Mouse (Mus musculus): ENCODE data around the gene Comp. TPM values are rescaled to one million over a fixed set of nuclear protein-coding genes. Genes with fewer than 3 reads are reported as not detected.
A peak's percentile ranks its signal among the peaks of the same experiment; 100 is the strongest.

The Comp gene
- polyA plus RNA-seq, 1 experiment from 2014 or later, result 0.42 TPM

DNA sequence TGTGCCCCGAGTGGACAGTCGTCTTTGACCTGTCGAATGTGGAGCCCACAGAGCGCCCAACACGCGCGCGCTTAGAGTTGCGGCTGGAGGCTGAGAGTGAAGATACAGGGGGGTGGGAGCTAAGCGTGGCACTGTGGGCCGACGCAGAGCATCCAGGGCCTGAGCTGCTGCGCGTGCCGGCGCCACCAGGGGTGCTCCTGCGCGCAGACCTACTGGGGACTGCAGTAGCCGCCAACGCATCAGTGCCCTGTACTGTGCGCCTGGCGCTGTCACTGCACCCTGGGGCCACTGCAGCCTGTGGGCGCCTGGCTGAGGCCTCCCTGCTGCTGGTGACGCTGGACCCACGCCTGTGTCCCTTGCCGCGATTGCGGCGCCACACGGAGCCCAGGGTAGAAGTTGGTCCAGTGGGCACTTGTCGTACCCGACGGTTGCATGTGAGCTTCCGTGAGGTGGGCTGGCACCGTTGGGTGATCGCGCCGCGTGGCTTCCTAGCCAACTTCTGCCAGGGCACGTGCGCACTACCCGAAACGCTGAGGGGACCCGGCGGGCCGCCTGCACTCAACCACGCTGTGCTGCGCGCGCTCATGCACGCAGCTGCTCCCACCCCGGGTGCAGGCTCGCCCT, 42.5 kb upstream of the Comp start:
- Histone ChIP-seq H3K9ac (ENCODE audit: low read length) (no peak overlapping the region), H3K27ac (replicated peaks) (no peak overlapping the region), H3K9me3 (ENCODE audit: control insufficient read depth, low read length) (no peaks in the 10 kb centered on the region), H3K36me3 (ENCODE audit: control insufficient read depth, insufficient read depth, low read length) (peaks cover 30% of the 10 kb centered on the region), H3K27me3 (ENCODE audit: control insufficient read depth, insufficient read depth, low read length) (no peaks in the 10 kb centered on the region), H3K4me1 (replicated peaks; ENCODE audit: control insufficient read depth, insufficient read depth) (no peaks in the 10 kb centered on the region), H3K4me2 (replicated peaks; ENCODE audit: low read depth) (no peak overlapping the region), H3K4me3 (ENCODE audit: low read depth, low read length) (no peak overlapping the region)
- DNase-seq (ENCODE audit: low spot score) (peak; percentile 65), ATAC-seq (ENCODE audit: low FRiP score, low TSS enrichment) (peak; percentile 64)
- TF ChIP-seq CTCF (IDR thresholded peaks at IDR 0.05; ENCODE audit: low read depth) (peak; percentile 62), EP300 (optimal IDR thresholded peaks at IDR 0.05) (no peak)
- WGBS, result 50% methylated on average over 53 of the region's 53 CpGs

DNA sequence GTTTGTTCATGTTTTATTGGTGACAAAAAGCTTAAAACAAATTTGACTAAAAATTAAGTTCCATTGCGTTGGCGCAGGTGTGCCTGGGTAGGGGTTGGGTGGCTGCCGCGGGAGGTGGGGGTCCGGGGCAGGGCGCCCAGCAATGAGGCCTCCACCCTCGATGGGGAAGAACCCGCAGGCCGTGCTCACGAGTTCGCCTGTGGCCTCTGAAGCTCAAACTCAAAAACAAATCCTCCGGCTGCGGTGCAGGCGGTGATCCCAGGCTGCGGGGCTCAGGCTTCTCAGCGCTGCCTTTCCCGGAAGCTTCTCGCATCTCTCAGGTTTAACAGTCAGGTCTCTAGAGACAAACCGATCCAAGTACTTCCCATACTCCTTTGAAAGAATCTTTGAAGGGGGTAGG, 41.8 kb upstream of the Comp start:
- Histone ChIP-seq H3K27me3 (ENCODE audit: control insufficient read depth, insufficient read depth, low read length) (no peaks in the 10 kb centered on the region), H3K9ac (ENCODE audit: low read length) (no peak overlapping the region), H3K4me1 (replicated peaks; ENCODE audit: control insufficient read depth, insufficient read depth) (no peaks in the 10 kb centered on the region), H3K4me2 (replicated peaks; ENCODE audit: low read depth) (no peak overlapping the region), H3K36me3 (ENCODE audit: control insufficient read depth, insufficient read depth, low read length) (peaks cover 36% of the 10 kb centered on the region), H3K9me3 (ENCODE audit: control insufficient read depth, low read length) (no peaks in the 10 kb centered on the region), H3K4me3 (ENCODE audit: low read depth, low read length) (no peak overlapping the region), H3K27ac (replicated peaks) (no peak overlapping the region)
- no peak for ATAC-seq (ENCODE audit: low FRiP score, low TSS enrichment)
- no peak for DNase-seq (ENCODE audit: low spot score)
- TF ChIP-seq CTCF (IDR thresholded peaks at IDR 0.05; ENCODE audit: low read depth), result no peak
- TF ChIP-seq EP300 (optimal IDR thresholded peaks at IDR 0.05), result no peak
- WGBS, result 86% methylated on average over 19 of the region's 19 CpGs

GRCm38 (mm10) chr8:70332070-70332877, 41.1 kb upstream of the Comp start:
- H3K4me2 ChIP-seq (replicated peaks; ENCODE audit: low read depth), result no peak overlapping the region
- no peaks in the 10 kb centered on the region for H3K9me3 ChIP-seq (ENCODE audit: control insufficient read depth, low read length)
- H3K4me1 ChIP-seq (replicated peaks; ENCODE audit: control insufficient read depth, insufficient read depth), result no peaks in the 10 kb centered on the region
- peak; percentile 79 for ATAC-seq (ENCODE audit: low FRiP score, low TSS enrichment)
- H3K27ac ChIP-seq (replicated peaks), result no peak overlapping the region
- H3K27me3 ChIP-seq (ENCODE audit: control insufficient read depth, insufficient read depth, low read length), result no peaks in the 10 kb centered on the region
- H3K9ac ChIP-seq (ENCODE audit: low read length), result no peak overlapping the region
- H3K36me3 ChIP-seq (ENCODE audit: control insufficient read depth, insufficient read depth, low read length), result peaks cover 42% of the 10 kb centered on the region
- no peak overlapping the region for H3K4me3 ChIP-seq (ENCODE audit: low read depth, low read length)
- peak; percentile 80 for DNase-seq (ENCODE audit: low spot score)
- WGBS, result 33% methylated on average over 40 of the region's 41 CpGs
- TF ChIP-seq EP300 (optimal IDR thresholded peaks at IDR 0.05) (no peak), CTCF (IDR thresholded peaks at IDR 0.05; ENCODE audit: low read depth) (peak; percentile 85)

- H3K27ac ChIP-seq (replicated peaks), result no peak overlapping the region
- ATAC-seq (ENCODE audit: low FRiP score, low TSS enrichment) (no peak), DNase-seq (ENCODE audit: low spot score) (no peak)
- H3K4me2 ChIP-seq (replicated peaks; ENCODE audit: low read depth), result no peak overlapping the region
- 95% methylated on average over 6 of the region's 6 CpGs for WGBS
- H3K9ac ChIP-seq (ENCODE audit: low read length), result no peak overlapping the region
- H3K4me1 ChIP-seq (replicated peaks; ENCODE audit: control insufficient read depth, insufficient read depth), result no peaks in the 10 kb centered on the region
- no peaks in the 10 kb centered on the region for H3K27me3 ChIP-seq (ENCODE audit: control insufficient read depth, insufficient read depth, low read length)
- no peak overlapping the region for H3K4me3 ChIP-seq (ENCODE audit: low read depth, low read length)
- TF ChIP-seq CTCF (IDR thresholded peaks at IDR 0.05; ENCODE audit: low read depth) (no peak), EP300 (optimal IDR thresholded peaks at IDR 0.05) (no peak)
- no peaks in the 10 kb centered on the region for H3K9me3 ChIP-seq (ENCODE audit: control insufficient read depth, low read length)
- H3K36me3 ChIP-seq (ENCODE audit: control insufficient read depth, insufficient read depth, low read length), result peaks cover 48% of the 10 kb centered on the region
Measured at GRCm38 (mm10) chr8:70332878-70333202, 40.5 kb upstream of the Comp start.

- H3K9ac ChIP-seq (ENCODE audit: low read length), result no peak overlapping the region
- DNase-seq (ENCODE audit: low spot score) (no peak), ATAC-seq (ENCODE audit: low FRiP score, low TSS enrichment) (no peak)
- no peak overlapping the region for H3K27ac ChIP-seq (replicated peaks)
- no peak overlapping the region for H3K4me2 ChIP-seq (replicated peaks; ENCODE audit: low read depth)
- peaks cover 72% of the 10 kb centered on the region for H3K36me3 ChIP-seq (ENCODE audit: control insufficient read depth, insufficient read depth, low read length)
- TF ChIP-seq EP300 (optimal IDR thresholded peaks at IDR 0.05), result no peak
- TF ChIP-seq CTCF (IDR thresholded peaks at IDR 0.05; ENCODE audit: low read depth), result no peak
- 86% methylated on average over 7 of the region's 7 CpGs for WGBS
- H3K27me3 ChIP-seq (ENCODE audit: control insufficient read depth, insufficient read depth, low read length), result no peaks in the 10 kb centered on the region
- H3K9me3 ChIP-seq (ENCODE audit: control insufficient read depth, low read length), result no peaks in the 10 kb centered on the region
- no peak overlapping the region for H3K4me3 ChIP-seq (ENCODE audit: low read depth, low read length)
- no peaks in the 10 kb centered on the region for H3K4me1 ChIP-seq (replicated peaks; ENCODE audit: control insufficient read depth, insufficient read depth)
Measured at GRCm38 (mm10) chr8:70338931-70339330, 34.4 kb upstream of the Comp start.

DNA sequence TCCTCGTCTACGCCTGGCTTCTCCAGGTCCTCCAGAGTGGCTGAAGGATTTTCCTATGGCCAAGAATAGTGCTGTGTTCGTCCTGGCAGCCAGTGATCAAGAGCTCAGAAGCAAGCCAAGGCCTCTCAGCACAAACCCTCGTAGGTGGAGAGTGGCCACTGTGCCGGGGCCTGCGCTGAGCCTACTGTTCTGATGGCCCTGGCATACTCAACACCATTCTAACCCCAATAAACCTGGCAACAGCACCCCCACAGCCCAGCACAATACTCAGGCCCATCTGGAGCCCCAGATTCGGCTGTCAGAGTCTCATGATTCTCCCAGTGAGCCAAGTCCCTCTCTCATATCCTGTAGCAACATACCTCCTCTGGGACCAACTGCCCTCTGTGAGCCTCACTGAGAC, 32.7 kb upstream of the Comp start:
- Histone ChIP-seq H3K4me2 (replicated peaks; ENCODE audit: low read depth) (no peak overlapping the region), H3K36me3 (ENCODE audit: control insufficient read depth, insufficient read depth, low read length) (peaks cover 61% of the 10 kb centered on the region), H3K9me3 (ENCODE audit: control insufficient read depth, low read length) (no peaks in the 10 kb centered on the region), H3K9ac (ENCODE audit: low read length) (no peak overlapping the region), H3K4me1 (replicated peaks; ENCODE audit: control insufficient read depth, insufficient read depth) (no peaks in the 10 kb centered on the region), H3K27me3 (ENCODE audit: control insufficient read depth, insufficient read depth, low read length) (no peaks in the 10 kb centered on the region), H3K4me3 (ENCODE audit: low read depth, low read length) (no peak overlapping the region), H3K27ac (replicated peaks) (no peak overlapping the region)
- TF ChIP-seq CTCF (IDR thresholded peaks at IDR 0.05; ENCODE audit: low read depth) (no peak), EP300 (optimal IDR thresholded peaks at IDR 0.05) (no peak)
- no peak for DNase-seq (ENCODE audit: low spot score)
- WGBS, result 92% methylated on average over 7 of the region's 7 CpGs
- ATAC-seq (ENCODE audit: low FRiP score, low TSS enrichment), result no peak
